Mouse (Mus musculus) liver, embryonic 12.5 days (tissue): ENCODE data around the gene Ptprt. TPM values are rescaled to one million over a fixed set of nuclear protein-coding genes. Genes with fewer than 3 reads are reported as not detected.

Experiments
- ATAC-seq: fragments of 200-750 bp; cut with Nextera tagmentation; 2 replicates; pipeline ENCODE4 v1.8.0; 2017; ENCODE audit warnings: moderate number of reproducible peaks, mild to moderate bottlenecking, moderate library complexity
- H3K27ac ChIP-seq: fragments of 300-500 bp; sonication (generic); 2 replicates; pipeline ENCODE4 v1.5.1; 2016; ENCODE audit warnings: mild to moderate bottlenecking
- H3K27me3 ChIP-seq: fragments of 300-500 bp; sonication (generic); replicated peaks from 2 replicates; pipeline ENCODE4 v1.6.1; 2016; ENCODE audit warnings: mild to moderate bottlenecking, moderate library complexity
- H3K36me3 ChIP-seq: fragments of 300-500 bp; sonication (generic); 2 replicates; pipeline ENCODE4 v1.6.1; 2016; ENCODE audit warnings: mild to moderate bottlenecking, moderate library complexity
- H3K4me1 ChIP-seq: fragments of 300-500 bp; sonication (generic); 2 replicates; pipeline ENCODE4 v1.6.1; 2016
- H3K4me2 ChIP-seq: fragments of 300-500 bp; sonication (generic); 2 replicates; pipeline ENCODE4 v1.6.1; 2016; ENCODE audit warnings: mild to moderate bottlenecking, moderate library complexity
- H3K4me3 ChIP-seq: fragments of 300-500 bp; sonication (generic); 2 replicates; pipeline ENCODE4 v1.5.1; 2016; ENCODE audit warnings: mild to moderate bottlenecking, moderate library complexity
- H3K9ac ChIP-seq: fragments of 300-500 bp; sonication (generic); 2 replicates; pipeline ENCODE4 v1.6.1; 2016; ENCODE audit warnings: mild to moderate bottlenecking, moderate library complexity
- H3K9me3 ChIP-seq: fragments of 300-500 bp; sonication (generic); replicated peaks from 2 replicates; pipeline ENCODE4 v1.6.1; 2016; ENCODE audit warnings: mild to moderate bottlenecking, moderate library complexity
- WGBS: fragments of 180-500 bp; shearing (Covaris S2); methylation state at CpG from one replicate; pipeline ENCODE4 v1.1.7; 2016; ENCODE audit not compliant: insufficient replicate concordance; 5-methylcytosine and 5-hydroxymethylcytosine counted together
- polyA plus RNA-seq: library from polyadenylated mRNA; unstranded; fragments of >200 nt; fragmentation: Nextera tagmentation; extraction: Ambion mirVana; gene quantifications from 2 replicates; pipeline ENCODE4 v1.2.1, GENCODE M21; 2016

Ptprt gene
- polyA plus RNA-seq, result 0.02 and 0.20 TPM in 2 replicates

DNA sequence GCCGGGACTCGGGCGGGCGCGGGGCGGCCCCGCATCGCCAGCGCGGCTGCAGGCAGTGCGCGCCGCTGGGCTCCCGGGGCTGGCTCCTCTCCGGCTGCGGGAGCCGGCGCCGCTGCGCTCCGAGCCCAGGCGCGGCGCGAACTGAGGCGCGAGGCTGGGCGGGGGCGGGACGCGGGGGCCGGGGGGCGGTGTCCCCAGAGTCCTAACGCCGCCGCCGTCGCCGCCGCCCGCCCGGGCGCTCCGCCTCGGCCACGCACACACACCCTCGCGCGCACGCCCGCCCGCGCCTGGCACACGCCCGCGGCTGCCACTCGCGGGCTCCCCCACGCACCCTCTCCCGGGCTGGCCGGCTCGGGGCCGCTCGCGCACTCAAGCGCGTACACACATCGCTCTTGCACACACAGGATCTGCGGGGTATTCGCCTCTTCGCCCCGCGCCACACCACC is at the start of gene Ptprt:
Gene Ptprt (minus strand): TSS at position 207 of the 446 bp plus-strand sequence.
- Histone ChIP-seq H3K36me3 (no peaks in the 10 kb centered on the region), H3K27me3 (peaks cover 79% of the 10 kb centered on the region), H3K27ac (no peak within 1 kb of the TSS), H3K9ac (no peak within 1 kb of the TSS), H3K9me3 (no peaks in the 10 kb centered on the region), H3K4me1 (peaks cover 7% of the 10 kb centered on the region; the same call in 1 of the 2 replicates), H3K4me2 (peak within 1 kb of the TSS; percentile 63), H3K4me3 (peak within 1 kb of the TSS; percentile 40)
- WGBS, result 2% methylated on average over 42 of the region's 73 CpGs
- ATAC-seq, result no peak

DNA sequence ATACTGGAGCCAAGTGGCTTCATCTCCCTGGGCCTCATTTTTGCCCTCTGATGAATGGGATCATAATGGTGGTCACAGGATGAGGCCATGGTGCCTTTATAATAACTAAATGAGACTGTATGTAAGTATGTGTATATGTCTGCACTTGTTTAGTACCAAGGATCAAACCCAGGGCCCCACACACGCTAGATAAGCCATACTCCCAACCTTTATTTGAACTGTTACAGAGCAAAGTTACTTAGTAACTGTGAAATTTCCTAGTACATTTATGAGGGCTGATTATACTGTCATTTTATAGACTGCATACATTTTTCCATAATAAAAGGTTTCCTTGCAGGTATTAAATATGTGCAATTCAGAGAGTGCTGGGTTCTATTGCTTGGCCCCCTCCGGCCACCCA is 49.5 kb upstream of the Ptprt start:
- Histone ChIP-seq H3K9me3 (no peaks in the 10 kb centered on the region), H3K4me1 (no peaks in the 10 kb centered on the region), H3K9ac (no peak overlapping the region), H3K36me3 (no peaks in the 10 kb centered on the region), H3K4me3 (no peak overlapping the region), H3K4me2 (no peak overlapping the region), H3K27ac (no peak overlapping the region), H3K27me3 (no peaks in the 10 kb centered on the region)
- no peak for ATAC-seq
- WGBS, result 61% methylated on average over 2 of the region's 2 CpGs

DNA sequence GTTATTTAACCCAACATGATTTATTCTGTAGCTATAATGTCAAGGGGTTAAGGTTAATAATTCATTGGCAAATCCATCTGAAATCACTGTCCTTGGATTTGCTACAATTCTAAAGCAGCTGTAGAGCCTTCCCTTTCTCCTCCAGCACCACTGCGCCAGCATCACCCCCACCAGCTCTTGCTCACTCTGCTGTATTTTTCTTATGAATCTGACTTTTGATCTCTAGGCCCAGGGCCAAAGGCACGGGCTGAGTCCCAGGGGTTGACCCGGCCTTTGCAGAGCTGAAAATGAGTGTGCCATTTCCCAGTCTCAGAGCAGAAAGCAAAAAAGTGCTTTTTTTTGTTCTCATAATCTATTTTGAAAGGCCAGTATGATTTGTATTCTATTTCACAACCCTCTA is 38.7 kb upstream of the Ptprt start:
- Histone ChIP-seq H3K4me3 (no peak overlapping the region), H3K36me3 (no peaks in the 10 kb centered on the region), H3K4me1 (no peaks in the 10 kb centered on the region), H3K4me2 (no peak overlapping the region), H3K27me3 (no peaks in the 10 kb centered on the region), H3K9me3 (no peaks in the 10 kb centered on the region), H3K9ac (no peak overlapping the region), H3K27ac (no peak overlapping the region)
- WGBS, result 71% methylated on average over 3 of the region's 3 CpGs
- no peak for ATAC-seq

DNA sequence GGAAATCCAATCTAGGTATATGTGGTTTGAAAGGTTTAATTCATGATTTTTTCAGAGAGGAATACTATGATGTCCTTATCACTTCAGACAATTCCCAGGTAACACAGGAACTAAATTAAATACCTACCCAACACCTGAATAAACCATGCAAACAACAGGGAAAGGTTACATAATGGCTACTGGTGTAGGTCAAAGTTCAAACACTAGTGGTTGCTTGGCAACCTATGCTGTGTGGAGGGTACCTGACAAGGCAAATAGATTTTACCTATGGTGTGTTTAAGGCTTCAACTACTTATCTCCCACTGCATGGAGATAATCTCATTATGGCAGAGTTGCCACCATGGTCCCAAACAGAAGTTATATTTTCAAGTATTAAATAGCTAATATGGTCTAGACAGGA is 38.1 kb upstream of the Ptprt start:
- Histone ChIP-seq H3K4me2 (no peak overlapping the region), H3K9ac (no peak overlapping the region), H3K27ac (no peak overlapping the region), H3K4me3 (no peak overlapping the region), H3K27me3 (no peaks in the 10 kb centered on the region), H3K9me3 (no peaks in the 10 kb centered on the region), H3K4me1 (no peaks in the 10 kb centered on the region), H3K36me3 (no peaks in the 10 kb centered on the region)
- no peak for ATAC-seq

DNA sequence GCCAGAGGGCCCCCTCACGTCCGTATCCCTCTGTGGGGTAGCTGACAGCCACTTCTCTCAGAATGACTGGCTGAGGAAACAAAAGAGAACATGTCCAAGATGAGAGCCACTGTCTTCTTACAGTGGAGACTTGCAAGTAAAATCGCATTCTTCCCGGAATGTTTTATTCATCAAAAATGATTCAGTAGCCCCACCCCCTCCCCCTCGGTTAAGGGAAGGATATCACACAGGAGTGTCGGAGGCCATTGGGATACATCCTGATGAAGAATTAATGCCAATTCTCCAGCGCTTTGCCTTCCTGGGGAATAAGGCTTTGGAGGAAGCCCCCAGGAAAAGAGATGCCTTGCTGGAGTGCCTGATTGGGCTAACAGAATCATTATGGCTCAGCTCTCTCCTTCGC is 37.1 kb upstream of the Ptprt start:
- no peak overlapping the region for H3K4me2 ChIP-seq
- WGBS, result 70% methylated on average over 8 of the region's 8 CpGs
- no peaks in the 10 kb centered on the region for H3K27me3 ChIP-seq
- H3K4me3 ChIP-seq, result no peak overlapping the region
- no peak overlapping the region for H3K27ac ChIP-seq
- no peak overlapping the region for H3K9ac ChIP-seq
- no peaks in the 10 kb centered on the region for H3K9me3 ChIP-seq
- H3K4me1 ChIP-seq, result no peaks in the 10 kb centered on the region
- H3K36me3 ChIP-seq, result no peaks in the 10 kb centered on the region
- ATAC-seq, result no peak

DNA sequence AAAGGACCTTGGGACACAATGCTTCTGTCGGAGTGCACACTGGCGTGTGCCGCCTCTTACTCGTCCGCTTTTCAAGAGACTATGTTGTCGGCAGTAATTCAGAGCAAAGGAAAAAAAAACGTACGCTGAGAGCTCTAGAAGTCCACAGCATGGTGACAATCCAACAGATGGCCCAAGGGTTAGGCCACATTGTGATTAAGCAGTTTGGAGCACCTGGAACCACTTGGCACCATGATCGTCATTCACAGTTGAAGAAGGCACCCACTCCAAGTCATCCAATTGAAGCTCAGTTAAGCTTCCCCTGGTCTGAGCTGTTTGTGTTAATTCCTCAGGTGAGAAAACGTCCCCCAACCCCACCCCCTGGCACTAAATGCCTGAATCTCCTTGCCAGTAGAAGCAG is 36.2 kb upstream of the Ptprt start:
- no peaks in the 10 kb centered on the region for H3K9me3 ChIP-seq
- no peak for ATAC-seq
- no peaks in the 10 kb centered on the region for H3K36me3 ChIP-seq
- no peak overlapping the region for H3K4me2 ChIP-seq
- WGBS, result 78% methylated on average over 10 of the region's 10 CpGs
- no peaks in the 10 kb centered on the region for H3K4me1 ChIP-seq
- no peak overlapping the region for H3K9ac ChIP-seq
- no peaks in the 10 kb centered on the region for H3K27me3 ChIP-seq
- no peak overlapping the region for H3K27ac ChIP-seq
- no peak overlapping the region for H3K4me3 ChIP-seq

DNA sequence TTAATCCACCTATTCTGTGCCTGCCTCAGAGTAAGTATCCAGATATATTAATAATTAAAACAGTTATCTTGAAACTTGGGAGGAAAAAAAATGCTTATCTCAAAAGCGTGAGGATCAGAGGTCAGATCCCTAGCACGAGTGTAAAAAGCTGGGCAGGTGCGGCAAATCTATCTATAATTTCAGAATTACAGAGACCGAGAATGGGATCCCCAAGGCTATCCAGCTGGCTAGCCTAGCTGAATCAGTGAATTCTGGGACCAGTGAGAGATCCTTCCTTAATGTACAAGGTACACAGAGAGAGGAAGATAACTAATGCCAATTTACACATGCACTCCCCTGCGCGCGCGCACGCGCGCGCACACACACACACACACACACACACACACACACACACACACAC is 31.2 kb upstream of the Ptprt start:
- no peak for ATAC-seq
- Histone ChIP-seq H3K9ac (no peak overlapping the region), H3K27me3 (no peaks in the 10 kb centered on the region), H3K4me1 (no peaks in the 10 kb centered on the region), H3K9me3 (no peaks in the 10 kb centered on the region), H3K27ac (no peak overlapping the region), H3K36me3 (no peaks in the 10 kb centered on the region), H3K4me2 (no peak overlapping the region), H3K4me3 (no peak overlapping the region)
- 91% methylated on average over 12 of the region's 12 CpGs for WGBS

DNA sequence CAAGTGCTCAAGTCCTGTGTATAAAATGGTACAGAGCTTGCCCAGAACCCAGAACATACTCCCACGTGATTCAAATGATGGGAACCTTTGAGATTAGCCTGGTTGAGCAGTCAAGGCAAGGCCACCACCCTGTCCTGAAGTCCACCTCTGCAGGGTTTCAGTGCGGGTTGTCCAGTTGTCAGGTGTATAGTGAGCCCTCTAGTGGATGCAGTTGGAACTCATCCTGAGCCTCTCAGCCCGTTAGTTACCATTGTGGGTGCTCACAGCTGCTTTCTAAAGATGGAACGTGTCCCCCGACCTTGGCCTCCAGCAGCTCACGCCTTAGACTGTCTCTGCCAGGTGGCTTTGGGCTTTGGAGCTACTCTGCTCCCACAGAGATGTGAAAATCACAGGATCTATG is 21.7 kb upstream of the Ptprt start:
- 12% methylated on average over 6 of the region's 6 CpGs for WGBS
- no peak overlapping the region for H3K4me3 ChIP-seq
- no peaks in the 10 kb centered on the region for H3K9me3 ChIP-seq
- H3K27me3 ChIP-seq, result no peaks in the 10 kb centered on the region
- H3K27ac ChIP-seq, result no peak overlapping the region
- H3K4me1 ChIP-seq, result no peaks in the 10 kb centered on the region
- H3K9ac ChIP-seq, result no peak overlapping the region
- no peak for ATAC-seq
- no peak overlapping the region for H3K4me2 ChIP-seq
- no peaks in the 10 kb centered on the region for H3K36me3 ChIP-seq

DNA sequence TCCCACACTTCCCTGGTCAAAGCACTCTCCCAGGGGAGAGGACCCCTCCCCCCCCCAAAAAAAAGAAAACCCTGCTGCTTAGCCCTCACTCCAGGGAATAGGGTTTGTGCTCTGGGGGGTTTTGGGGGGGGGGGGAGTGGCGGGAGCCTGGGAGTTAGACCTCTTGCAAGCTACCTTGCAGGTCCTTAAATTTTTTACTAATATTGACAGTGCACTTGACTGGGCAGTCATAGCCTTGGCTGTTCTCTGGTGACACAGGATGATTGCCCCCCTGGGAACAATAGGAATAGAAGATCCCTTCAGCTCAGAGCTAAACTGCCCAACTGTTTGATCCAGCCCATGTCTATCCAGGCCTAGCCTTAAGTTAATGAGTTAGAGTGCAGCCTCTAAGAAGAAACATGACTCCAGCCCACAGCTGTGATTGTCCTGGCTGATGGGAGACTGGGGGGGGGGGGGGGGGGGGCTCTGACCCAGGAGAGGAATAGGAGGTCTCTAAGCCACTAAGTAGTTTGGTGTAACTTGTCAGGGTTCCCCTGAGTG is 1.6 kb upstream of the Ptprt start:
- Histone ChIP-seq H3K4me1 (peaks cover 7% of the 10 kb centered on the region; the same call in 1 of the 2 replicates), H3K9me3 (no peaks in the 10 kb centered on the region), H3K36me3 (no peaks in the 10 kb centered on the region), H3K4me2 (no peak overlapping the region), H3K27ac (no peak overlapping the region), H3K9ac (no peak overlapping the region), H3K27me3 (peaks cover 66% of the 10 kb centered on the region), H3K4me3 (no peak overlapping the region)
- no peak for ATAC-seq
- 10% methylated on average over 1 of the region's 1 CpGs for WGBS

DNA sequence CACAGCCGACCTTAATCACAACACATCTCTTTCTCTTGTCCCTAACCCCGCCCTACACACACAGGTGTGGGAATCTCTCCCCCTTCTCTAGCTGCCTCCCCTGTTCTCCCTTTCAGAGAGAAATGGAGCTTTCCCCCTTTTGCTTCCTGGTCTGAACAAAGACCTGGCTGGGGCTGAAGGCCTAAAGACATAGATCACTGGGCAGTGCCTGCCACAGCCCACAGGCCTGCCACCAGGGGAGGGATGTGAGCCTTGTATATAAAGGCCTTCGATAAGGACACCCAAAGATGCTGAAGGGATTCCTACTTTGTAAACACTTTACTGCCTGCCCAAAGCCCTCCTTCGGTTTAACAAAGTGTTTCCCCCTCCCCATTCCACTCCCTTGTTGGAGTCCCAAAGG is 786 bp upstream of the Ptprt start:
- 10% methylated on average over 4 of the region's 4 CpGs for WGBS
- H3K36me3 ChIP-seq, result no peaks in the 10 kb centered on the region
- H3K9me3 ChIP-seq, result no peaks in the 10 kb centered on the region
- peaks cover 7% of the 10 kb centered on the region; the same call in 1 of the 2 replicates for H3K4me1 ChIP-seq
- no peak overlapping the region for H3K27ac ChIP-seq
- ATAC-seq, result no peak
- H3K4me2 ChIP-seq, result no peak overlapping the region
- H3K4me3 ChIP-seq, result no peak overlapping the region
- no peak overlapping the region for H3K9ac ChIP-seq
- peaks cover 73% of the 10 kb centered on the region for H3K27me3 ChIP-seq

DNA sequence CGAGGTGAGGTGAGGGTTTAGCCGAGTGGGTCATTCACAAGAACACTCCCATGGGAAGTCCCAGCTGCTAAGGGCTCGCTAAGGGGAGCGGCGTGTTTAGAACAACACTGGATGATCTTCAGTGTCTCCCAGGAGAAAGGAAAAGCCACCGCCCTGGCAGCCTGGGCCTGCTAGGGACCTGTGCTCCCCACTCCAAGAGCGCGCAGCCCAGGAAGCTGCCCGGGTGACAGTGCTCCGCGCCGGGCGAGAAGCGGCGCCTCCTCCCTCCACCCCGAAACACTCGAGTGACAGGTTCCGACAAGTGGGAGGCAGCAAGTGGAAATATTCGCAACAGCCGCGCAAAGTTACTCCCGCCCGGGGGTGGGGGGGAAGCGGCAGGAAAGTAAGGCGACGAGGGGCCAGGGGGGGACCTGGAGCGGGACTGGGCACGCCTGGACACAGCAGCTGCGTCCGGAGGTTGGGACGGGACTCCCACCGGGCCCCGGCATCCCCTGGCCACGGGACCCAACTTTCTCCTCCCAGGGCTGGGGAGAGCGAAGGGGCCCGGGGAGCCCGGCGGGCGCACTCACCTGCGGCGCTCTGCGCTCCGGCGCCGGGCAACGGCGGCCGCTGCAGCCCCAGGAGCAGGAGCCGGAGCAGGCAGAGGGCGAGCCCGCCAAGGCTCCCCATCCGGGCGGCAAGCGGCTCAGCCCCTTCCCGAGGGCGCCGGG is 561 bp downstream of the Ptprt start:
- WGBS, result 4% methylated on average over 50 of the region's 57 CpGs
- Histone ChIP-seq H3K4me2 (peak overlapping the region; percentile 63), H3K27ac (no peak overlapping the region), H3K36me3 (no peaks in the 10 kb centered on the region), H3K9me3 (no peaks in the 10 kb centered on the region), H3K9ac (no peak overlapping the region), H3K27me3 (peaks cover 79% of the 10 kb centered on the region), H3K4me3 (peak overlapping the region; percentile 40), H3K4me1 (peaks cover 7% of the 10 kb centered on the region; the same call in 1 of the 2 replicates)
- no peak for ATAC-seq

DNA sequence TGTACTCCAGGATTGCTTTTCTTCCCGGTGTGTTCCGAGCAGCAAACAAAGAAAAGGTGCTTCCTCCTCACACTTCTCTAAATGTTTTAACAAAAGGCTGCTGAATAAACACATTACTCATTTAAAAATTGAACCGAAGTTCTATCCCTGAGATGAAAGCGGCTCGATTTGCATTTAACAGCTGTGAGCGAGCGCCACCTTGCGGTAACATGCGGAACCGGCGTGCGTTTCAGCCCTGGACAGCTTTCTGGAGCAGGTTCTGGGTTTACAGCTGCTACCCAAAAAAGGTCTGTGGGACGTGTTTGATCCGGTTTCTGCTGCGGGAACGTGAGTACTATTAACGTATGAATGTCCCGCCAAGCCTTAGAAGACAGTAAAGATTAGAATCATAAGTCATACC is 1.9 kb downstream of the Ptprt start:
- no peak overlapping the region for H3K4me3 ChIP-seq
- under 1% methylated on average over 18 of the region's 18 CpGs for WGBS
- peaks cover 7% of the 10 kb centered on the region; the same call in 1 of the 2 replicates for H3K4me1 ChIP-seq
- H3K9me3 ChIP-seq, result no peaks in the 10 kb centered on the region
- H3K27ac ChIP-seq, result no peak overlapping the region
- H3K36me3 ChIP-seq, result no peaks in the 10 kb centered on the region
- peaks cover 76% of the 10 kb centered on the region for H3K27me3 ChIP-seq
- no peak overlapping the region for H3K9ac ChIP-seq
- no peak for ATAC-seq
- peak overlapping the region; percentile 35; the same call in 1 of the 2 replicates for H3K4me2 ChIP-seq
